Mouse (Mus musculus): ENCODE results near the gene Fam8a1.

GRCm38 (mm10) chr13:46652671-46653070 is 16.7 kb upstream of the Fam8a1 start:
- TF ChIP-seq FLI1 (IDR thresholded peaks at IDR 0.05; ENCODE audit: low read length) (no peak), GATA1 (IDR thresholded peaks at IDR 0.05; ENCODE audit: borderline replicate concordance, low read length) (no peak)

Measured in megakaryocyte, embryonic 14.5 days (primary cell).